Mouse (Mus musculus) urinary bladder, postnatal 25 days (tissue): ENCODE results near the gene Pcare.
"Not testable (repeated sequence)": the region's sequence is repeated elsewhere in the genome, so short reads cannot be mapped to it uniquely, and the experiment has no call there.

ENCODE experiments used
- DNase-seq: peaks from one replicate; pipeline ENCODE4 v3.0.0; 2022; ENCODE audit warnings: low spot score

Pcare gene

GRCm38 (mm10) chr17:71752831-71753230 lies at the start of gene Pcare:
Pcare (minus strand) TSS chr17:71752894.
- no peak for DNase-seq

GRCm38 (mm10) chr17:71795521-71796205 lies 43.0 kb upstream of the Pcare start:
- DNase-seq = peak; percentile 4

- no peak for DNase-seq
These were observed 38.9 kb upstream of the Pcare start for GRCm38 (mm10) chr17:71791622-71792021.

- no peak for DNase-seq
These were observed 38.4 kb upstream of the Pcare start for GRCm38 (mm10) chr17:71791109-71791508.

GRCm38 (mm10) chr17:71786456-71786855 lies 33.8 kb upstream of the Pcare start:
- no peak for DNase-seq

- no peak for DNase-seq
These were observed 30.7 kb upstream of the Pcare start for GRCm38 (mm10) chr17:71783366-71783735.

GRCm38 (mm10) chr17:71782699-71783365 lies 30.1 kb upstream of the Pcare start:
- peak; percentile 5 for DNase-seq

- DNase-seq = no peak
These were observed 29.6 kb upstream of the Pcare start for GRCm38 (mm10) chr17:71782242-71782698.

- no peak for DNase-seq
These were observed 28.3 kb upstream of the Pcare start for GRCm38 (mm10) chr17:71780945-71781344.

GRCm38 (mm10) chr17:71780490-71780889 lies 27.8 kb upstream of the Pcare start:
- DNase-seq = no peak

- no peak for DNase-seq
These were observed 26.0 kb upstream of the Pcare start for GRCm38 (mm10) chr17:71778696-71779095.

GRCm38 (mm10) chr17:71775279-71775678 lies 22.6 kb upstream of the Pcare start:
- no peak for DNase-seq

- no peak for DNase-seq
These were observed 21.5 kb upstream of the Pcare start for GRCm38 (mm10) chr17:71774173-71774572.

GRCm38 (mm10) chr17:71770696-71771095 lies 18.0 kb upstream of the Pcare start:
- no peak for DNase-seq

GRCm38 (mm10) chr17:71769564-71769963 lies 16.9 kb upstream of the Pcare start:
- DNase-seq = no peak

- not testable (repeated sequence) for DNase-seq
These were observed 15.5 kb upstream of the Pcare start, which contains the start of gene Clip4 for GRCm38 (mm10) chr17:71768173-71768572. Clip4 (plus strand) TSS chr17:71768473.

- no peak for DNase-seq
These were observed 7.8 kb upstream of the Pcare start for GRCm38 (mm10) chr17:71760536-71760935.

GRCm38 (mm10) chr17:71749616-71750168 lies 3.0 kb downstream of the Pcare start:
- DNase-seq = no peak

GRCm38 (mm10) chr17:71747561-71747960 lies 5.1 kb downstream of the Pcare start:
- DNase-seq = no peak

GRCm38 (mm10) chr17:71746114-71746513 lies 6.6 kb downstream of the Pcare start:
- no peak for DNase-seq

GRCm38 (mm10) chr17:71742935-71743334 lies 9.8 kb downstream of the Pcare start:
- no peak for DNase-seq

- DNase-seq = no peak
These were observed 10.5 kb downstream of the Pcare start for GRCm38 (mm10) chr17:71742156-71742555.

GRCm38 (mm10) chr17:71736442-71736841 lies 16.3 kb downstream of the Pcare start:
- no peak for DNase-seq
